Mouse (Mus musculus) midbrain, embryonic 14.5 days (tissue): ENCODE measurements around the gene Rnf31. TPM values are rescaled to one million over a fixed set of nuclear protein-coding genes. Genes with fewer than 3 reads are reported as not detected.

Source experiments
- ATAC-seq: fragments of 200-750 bp; cut with Nextera tagmentation; 2 replicates; pipeline ENCODE4 v1.8.0; 2017; ENCODE audit warnings: moderate number of reproducible peaks, moderate library complexity; ENCODE audit not compliant: low FRiP score, low TSS enrichment
- DNase-seq: peaks from one replicate; pipeline ENCODE4 v3.0.0-alpha.2; 2015
- H3K27ac ChIP-seq: fragments of 300-500 bp; sonication (generic); replicated peaks from 2 replicates; pipeline ENCODE4 v1.5.1; 2014; ENCODE audit warnings: mild to moderate bottlenecking, low read depth, low read length, moderate library complexity
- H3K27me3 ChIP-seq: fragments of 300-500 bp; sonication (generic); 2 replicates; pipeline ENCODE4 v1.6.1; 2014; ENCODE audit warnings: low read length, control low read depth, mixed read lengths; ENCODE audit not compliant: control insufficient read depth, insufficient read depth
- H3K36me3 ChIP-seq: fragments of 300-500 bp; sonication (generic); 2 replicates; pipeline ENCODE4 v1.6.1; 2014; ENCODE audit warnings: low read length, control low read depth; ENCODE audit not compliant: control insufficient read depth, insufficient read depth
- H3K4me1 ChIP-seq: fragments of 300-500 bp; sonication (generic); 2 replicates; pipeline ENCODE4 v1.6.1; 2014; ENCODE audit warnings: mild to moderate bottlenecking, antibody characterized with exemption, low read length, control low read depth; ENCODE audit not compliant: control insufficient read depth, insufficient read depth
- H3K4me2 ChIP-seq: fragments of 300-500 bp; sonication (generic); 2 replicates; pipeline ENCODE4 v1.6.1; 2014; ENCODE audit warnings: mild to moderate bottlenecking, low read length, moderate library complexity
- H3K4me3 ChIP-seq: fragments of 300-500 bp; sonication (generic); replicated peaks from 2 replicates; pipeline ENCODE4 v1.5.1; 2014; ENCODE audit warnings: low read depth, low read length
- H3K9ac ChIP-seq: fragments of 300-500 bp; sonication (generic); replicated peaks from 2 replicates; pipeline ENCODE4 v1.6.1; 2014; ENCODE audit warnings: mild to moderate bottlenecking, low read length, moderate library complexity
- H3K9me3 ChIP-seq: fragments of 300-500 bp; sonication (generic); 2 replicates; pipeline ENCODE4 v1.6.1; 2016; ENCODE audit warnings: low read length, control low read depth, mixed read lengths; ENCODE audit not compliant: control insufficient read depth
- WGBS: fragments of 180-500 bp; shearing (Covaris S2); extraction: QIAGEN DNeasy Blood & Tissue Kit; methylation state at CpG from one replicate; pipeline ENCODE4 v1.1.7; 2014; 5-methylcytosine and 5-hydroxymethylcytosine counted together
- polyA plus RNA-seq: library from polyadenylated mRNA; unstranded; fragments of >200 nt; fragmentation: Nextera tagmentation; extraction: Ambion mirVana; gene quantifications from 2 replicates; pipeline ENCODE4 v1.2.1, GENCODE M21; 2014

Rnf31 gene
- polyA plus RNA-seq, 1 experiment from 2014 or later = 17.1 TPM

DNA sequence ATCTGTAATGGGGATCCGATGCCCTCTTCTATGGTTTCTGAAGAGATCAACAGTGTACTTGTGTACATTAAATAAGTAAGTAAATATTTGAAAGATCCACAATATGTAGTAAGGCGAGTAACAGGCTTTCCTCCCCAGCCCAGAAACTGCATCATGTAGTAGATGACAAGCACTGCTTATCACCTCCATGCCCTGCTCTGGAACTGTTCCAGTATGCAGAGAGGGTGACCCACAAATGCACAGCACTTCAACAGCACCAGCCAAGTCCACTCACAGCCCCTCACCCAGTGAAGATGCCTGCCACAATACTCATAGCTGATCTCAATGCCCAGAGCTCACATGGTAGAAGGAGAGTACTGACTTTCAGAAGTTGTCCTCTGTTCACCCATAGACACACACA is 20.9 kb upstream of the Rnf31 start:
- H3K4me3 ChIP-seq = no peak overlapping the region
- H3K9ac ChIP-seq = no peak overlapping the region
- no peak overlapping the region for H3K4me2 ChIP-seq
- no peak overlapping the region for H3K27ac ChIP-seq
- no peaks in the 10 kb centered on the region for H3K9me3 ChIP-seq
- WGBS = 91% methylated on average over 2 of the region's 2 CpGs
- no peaks in the 10 kb centered on the region for H3K4me1 ChIP-seq
- no peaks in the 10 kb centered on the region for H3K27me3 ChIP-seq
- DNase-seq = no peak
- ATAC-seq = no peak
- peaks cover 50% of the 10 kb centered on the region for H3K36me3 ChIP-seq

DNA sequence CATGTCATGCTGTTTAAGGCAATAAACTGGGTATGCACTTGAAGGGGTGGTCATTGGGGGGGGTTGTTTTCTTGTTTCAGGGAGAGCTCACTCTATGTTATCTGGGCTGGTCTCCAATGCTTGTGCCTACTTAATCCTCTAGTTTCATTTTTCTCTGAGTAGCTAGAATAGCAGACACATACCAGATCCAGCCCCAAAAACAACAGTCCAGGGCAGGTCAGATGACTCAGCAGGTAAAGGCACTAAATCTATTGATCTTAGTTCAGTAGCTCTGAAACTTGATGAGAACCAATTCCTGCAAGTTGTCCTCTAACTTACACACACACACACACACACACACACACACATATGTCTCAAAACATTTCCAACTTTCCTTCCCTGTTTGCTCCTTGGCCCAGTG is 19.7 kb upstream of the Rnf31 start:
- Histone ChIP-seq H3K4me3 (no peak overlapping the region), H3K27me3 (no peaks in the 10 kb centered on the region), H3K9ac (no peak overlapping the region), H3K4me2 (no peak overlapping the region), H3K36me3 (peaks cover 39% of the 10 kb centered on the region), H3K9me3 (no peaks in the 10 kb centered on the region), H3K4me1 (no peaks in the 10 kb centered on the region), H3K27ac (no peak overlapping the region)
- ATAC-seq = no peak
- DNase-seq = no peak

DNA sequence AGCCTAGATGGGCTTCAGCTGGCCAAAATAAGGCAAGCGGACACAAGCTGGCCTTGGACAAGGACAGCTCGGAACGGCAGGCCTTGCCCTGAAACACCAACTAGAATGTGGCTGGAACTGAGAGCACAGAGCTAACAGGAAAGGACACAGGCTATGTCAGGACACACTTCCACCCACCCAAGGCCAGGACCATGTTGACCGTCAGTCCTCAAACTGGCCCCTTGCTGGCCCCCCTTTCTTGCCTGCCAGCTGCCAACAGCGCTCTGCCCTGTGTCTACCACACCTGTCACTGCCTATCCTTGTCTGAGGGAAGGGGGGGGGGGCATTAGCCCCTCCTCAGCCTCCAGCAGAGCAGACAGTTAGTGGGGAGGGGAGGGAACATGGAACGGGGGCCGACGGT is 16.2 kb upstream of the Rnf31 start, which contains the start of gene Fitm1:
Gene Fitm1, plus strand, starts transcription at position 316 of the 400 bp plus-strand sequence.
- ATAC-seq = no peak
- Histone ChIP-seq H3K27ac (no peak within 1 kb of the TSS), H3K9me3 (no peaks in the 10 kb centered on the region), H3K4me2 (no peak within 1 kb of the TSS), H3K36me3 (peaks cover 11% of the 10 kb centered on the region), H3K4me1 (peaks cover 13% of the 10 kb centered on the region), H3K27me3 (no peaks in the 10 kb centered on the region), H3K4me3 (no peak within 1 kb of the TSS), H3K9ac (no peak within 1 kb of the TSS)
- WGBS = 80% methylated on average over 8 of the region's 8 CpGs
- no peak for DNase-seq

DNA sequence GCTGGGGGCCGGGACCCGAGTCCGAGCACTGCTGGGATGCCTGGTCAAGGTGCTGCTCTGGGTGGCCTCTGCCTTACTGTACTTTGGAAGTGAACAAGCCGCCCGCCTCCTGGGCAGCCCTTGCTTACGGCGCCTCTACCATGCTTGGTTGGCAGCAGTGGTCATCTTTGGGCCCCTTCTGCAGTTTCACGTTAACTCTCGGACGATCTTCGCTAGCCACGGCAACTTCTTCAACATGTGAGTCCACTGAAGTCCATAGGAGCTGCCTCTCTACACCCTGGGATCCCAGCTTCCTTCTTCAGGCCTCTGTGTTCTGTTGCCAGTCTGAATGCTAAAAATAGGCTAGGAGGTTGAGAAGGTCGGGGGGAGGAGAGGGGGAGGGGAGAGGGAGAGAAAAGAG is 15.8 kb upstream of the Rnf31 start:
- ATAC-seq (no peak), DNase-seq (no peak)
- no peak overlapping the region for H3K27ac ChIP-seq
- no peaks in the 10 kb centered on the region for H3K9me3 ChIP-seq
- no peak overlapping the region for H3K4me3 ChIP-seq
- WGBS = 80% methylated on average over 13 of the region's 13 CpGs
- H3K4me2 ChIP-seq = no peak overlapping the region
- H3K27me3 ChIP-seq = no peaks in the 10 kb centered on the region
- H3K9ac ChIP-seq = no peak overlapping the region
- H3K4me1 ChIP-seq = peaks cover 13% of the 10 kb centered on the region
- peaks cover 11% of the 10 kb centered on the region for H3K36me3 ChIP-seq

DNA sequence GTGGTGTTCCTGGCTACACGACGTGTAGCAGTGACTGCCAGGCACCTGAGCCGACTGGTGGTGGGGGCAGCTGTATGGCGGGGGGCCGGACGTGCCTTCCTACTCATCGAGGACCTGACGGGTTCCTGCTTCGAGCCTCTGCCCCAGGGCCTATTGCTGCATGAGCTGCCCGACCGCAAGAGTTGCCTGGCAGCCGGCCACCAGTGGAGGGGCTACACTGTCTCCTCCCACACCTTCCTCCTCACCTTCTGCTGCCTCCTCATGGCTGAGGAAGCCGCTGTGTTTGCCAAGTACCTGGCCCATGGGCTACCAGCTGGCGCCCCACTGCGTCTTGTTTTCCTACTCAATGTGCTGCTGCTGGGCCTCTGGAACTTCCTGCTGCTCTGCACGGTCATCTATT is 15.1 kb upstream of the Rnf31 start:
- peaks cover 17% of the 10 kb centered on the region for H3K36me3 ChIP-seq
- DNase-seq (no peak), ATAC-seq (no peak)
- H3K4me2 ChIP-seq = no peak overlapping the region
- no peak overlapping the region for H3K9ac ChIP-seq
- H3K9me3 ChIP-seq = no peaks in the 10 kb centered on the region
- H3K4me3 ChIP-seq = no peak overlapping the region
- H3K27ac ChIP-seq = no peak overlapping the region
- no peaks in the 10 kb centered on the region for H3K27me3 ChIP-seq
- H3K4me1 ChIP-seq = peaks cover 13% of the 10 kb centered on the region
- 79% methylated on average over 16 of the region's 16 CpGs for WGBS

DNA sequence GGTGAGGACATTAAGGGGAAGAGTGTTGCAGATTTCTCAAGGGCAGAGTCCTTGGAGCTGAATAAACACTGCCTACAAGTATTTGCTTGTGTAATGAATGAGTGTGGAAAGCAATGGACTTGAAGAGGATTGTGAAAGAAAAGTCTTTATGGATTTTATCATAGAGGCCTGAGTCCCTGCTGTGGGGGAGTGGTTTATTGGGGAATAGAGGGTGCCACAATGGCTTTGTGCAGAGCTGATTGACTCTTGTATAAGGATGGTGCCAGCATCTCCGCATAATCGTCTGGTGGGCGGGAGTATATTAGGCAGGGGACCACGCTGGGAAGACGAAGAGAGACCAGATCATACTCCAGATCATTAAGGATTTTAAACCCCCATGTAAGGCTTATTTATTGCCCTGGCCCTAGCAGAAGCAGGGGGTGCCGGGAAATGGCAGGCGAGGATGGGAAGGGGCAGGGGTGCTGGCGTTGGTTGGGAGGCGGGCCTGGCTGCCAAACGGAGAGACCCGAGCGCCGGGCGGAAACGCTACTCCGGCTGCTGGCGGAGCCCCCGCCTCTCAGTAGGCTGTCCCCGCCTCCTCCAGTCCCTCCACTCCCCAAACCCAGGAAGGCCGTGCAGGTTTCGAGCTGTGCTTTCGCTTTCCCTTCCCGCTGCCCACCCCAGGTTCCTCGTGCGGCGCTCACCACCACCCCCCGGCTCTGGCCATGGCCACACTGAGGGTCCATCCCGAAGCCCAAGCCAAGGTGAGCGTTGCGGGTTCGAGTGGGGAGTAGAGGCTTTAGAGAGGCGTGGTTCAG is 13.4 kb upstream of the Rnf31 start, which contains the start of gene Psme1:
Gene Psme1, plus strand, starts transcription at position 253 of the 797 bp plus-strand sequence.
- DNase-seq (peak; percentile 89), ATAC-seq (peak; percentile 88)
- Histone ChIP-seq H3K27ac (peak within 1 kb of the TSS; percentile 78), H3K4me1 (peaks cover 13% of the 10 kb centered on the region), H3K9me3 (no peaks in the 10 kb centered on the region), H3K27me3 (no peaks in the 10 kb centered on the region), H3K36me3 (peaks cover 23% of the 10 kb centered on the region), H3K9ac (peak within 1 kb of the TSS; percentile 93), H3K4me3 (peak within 1 kb of the TSS; percentile 65), H3K4me2 (peak within 1 kb of the TSS; percentile 89)
- under 1% methylated on average over 32 of the region's 32 CpGs for WGBS

DNA sequence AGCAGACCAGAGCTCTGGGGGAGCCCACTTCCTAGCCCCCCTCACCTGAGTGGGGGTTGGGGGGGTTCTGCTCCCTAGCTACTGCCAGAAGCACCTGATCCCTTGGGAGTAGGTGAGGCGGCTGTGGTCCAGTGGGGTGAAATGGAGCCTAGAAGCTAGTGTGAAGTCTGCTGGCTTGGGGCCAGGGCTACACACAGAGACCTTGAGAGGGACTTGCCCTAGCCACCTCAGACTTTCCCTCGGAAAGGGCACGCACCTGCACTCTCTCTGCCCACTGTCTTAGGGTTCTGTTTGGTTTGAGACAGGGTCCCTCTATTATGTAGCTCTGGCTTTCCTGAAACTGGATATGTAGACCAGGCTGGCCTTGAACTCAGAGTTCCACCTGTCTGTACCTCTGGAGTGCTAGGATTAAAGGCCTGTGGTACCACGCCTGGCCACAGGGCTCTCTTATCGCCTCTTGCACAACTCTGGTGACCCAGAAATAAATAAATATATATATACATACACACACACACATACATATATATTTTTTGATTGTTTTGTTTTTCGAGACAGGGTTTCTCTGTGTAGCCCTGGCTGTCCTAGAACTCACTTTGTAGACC is 12.7 kb upstream of the Rnf31 start:
- H3K4me2 ChIP-seq = peak overlapping the region; percentile 89
- peak overlapping the region; percentile 78 for H3K27ac ChIP-seq
- DNase-seq (peak; percentile 64), ATAC-seq (no peak; the same call in none of the 2 replicates)
- H3K9me3 ChIP-seq = no peaks in the 10 kb centered on the region; the same call in 1 of the 2 replicates
- peak overlapping the region; percentile 93 for H3K9ac ChIP-seq
- H3K27me3 ChIP-seq = no peaks in the 10 kb centered on the region
- WGBS = 32% methylated on average over 6 of the region's 6 CpGs
- H3K4me3 ChIP-seq = peak overlapping the region; percentile 65
- peaks cover 23% of the 10 kb centered on the region for H3K36me3 ChIP-seq
- peaks cover 13% of the 10 kb centered on the region for H3K4me1 ChIP-seq

DNA sequence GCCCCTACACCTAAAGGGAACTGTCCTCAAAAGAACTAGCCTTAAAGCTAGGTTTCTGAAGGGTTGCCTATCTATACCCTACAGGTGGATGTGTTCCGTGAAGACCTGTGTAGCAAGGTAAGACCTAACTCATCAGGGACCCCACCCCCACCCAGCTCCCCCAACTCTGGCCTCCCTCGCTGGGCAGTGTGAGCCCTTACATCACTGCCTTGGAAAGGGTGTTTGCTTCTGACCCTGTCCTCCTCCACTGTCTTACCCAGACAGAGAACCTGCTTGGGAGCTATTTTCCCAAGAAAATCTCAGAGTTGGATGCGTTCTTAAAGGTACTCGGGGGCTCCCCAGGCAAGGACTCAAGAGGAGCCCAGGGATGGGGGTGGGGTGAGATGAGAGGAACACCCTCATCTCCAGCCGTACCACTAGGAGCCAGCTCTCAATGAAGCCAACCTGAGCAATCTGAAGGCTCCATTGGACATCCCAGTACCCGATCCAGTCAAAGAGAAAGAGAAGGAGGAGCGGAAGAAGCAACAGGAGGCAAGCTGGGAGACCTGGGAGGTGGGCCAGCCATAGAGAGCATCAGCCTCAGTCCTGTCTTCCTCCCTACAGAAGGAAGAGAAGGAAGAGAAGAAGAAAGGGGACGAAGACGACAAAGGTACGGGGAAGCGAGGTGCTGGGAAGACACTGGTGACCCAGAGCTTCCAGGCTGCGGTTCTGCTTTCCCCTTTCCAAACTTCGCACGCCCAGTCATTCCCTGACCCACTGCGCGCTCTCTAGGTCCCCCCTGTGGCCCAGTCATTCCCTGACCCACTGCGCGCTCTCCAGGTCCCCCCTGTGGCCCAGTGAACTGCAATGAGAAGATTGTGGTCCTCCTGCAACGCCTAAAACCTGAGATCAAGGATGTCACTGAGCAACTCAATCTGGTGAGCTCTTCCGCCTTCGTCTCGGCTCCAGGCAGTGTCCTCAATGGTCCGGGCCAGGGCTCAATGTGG is 11.7 kb upstream of the Rnf31 start:
- Histone ChIP-seq H3K27me3 (no peaks in the 10 kb centered on the region), H3K9me3 (no peaks in the 10 kb centered on the region; the same call in 1 of the 2 replicates), H3K4me1 (peaks cover 13% of the 10 kb centered on the region), H3K36me3 (peaks cover 23% of the 10 kb centered on the region), H3K27ac (no peak overlapping the region), H3K9ac (no peak overlapping the region), H3K4me3 (no peak overlapping the region), H3K4me2 (no peak overlapping the region)
- ATAC-seq (no peak), DNase-seq (no peak)
- 84% methylated on average over 23 of the region's 23 CpGs for WGBS
